Mouse (Mus musculus) olfactory bulb, adult 2 months (tissue): ENCODE measurements around the gene Dok5. TPM values are rescaled to one million over a fixed set of nuclear protein-coding genes. Genes with fewer than 3 reads are reported as not detected.
A peak's percentile ranks its signal among the peaks of the same experiment; 100 is the strongest.

Experiments used
- H3K27ac ChIP-seq: fragments of 200-500 bp; 2 replicates; pipeline ENCODE4 v1.5.1; 2012; ENCODE audit warnings: low read depth, low read length; ENCODE audit not compliant: insufficient read depth
- H3K4me1 ChIP-seq: fragments of 200-500 bp; 2 replicates; pipeline ENCODE4 v1.6.1; 2012; ENCODE audit warnings: low read length; ENCODE audit not compliant: control insufficient read depth, insufficient read depth
- H3K4me3 ChIP-seq: fragments of 200-500 bp; 2 replicates; pipeline ENCODE4 v1.5.1; 2012; ENCODE audit warnings: mild to moderate bottlenecking, low read depth, low read length, moderate library complexity; ENCODE audit not compliant: insufficient read depth
- CTCF ChIP-seq: fragments of 200-500 bp; IDR thresholded peaks from 2 replicates; pipeline ENCODE4 v1.5.1; 2012; ENCODE audit warnings: low read depth, mild to moderate bottlenecking, low read length, moderate library complexity; ENCODE audit not compliant: insufficient read depth
- POLR2A ChIP-seq: fragments of 200-500 bp; IDR thresholded peaks from 2 replicates; pipeline ENCODE4 v1.6.1; 2012; ENCODE audit warnings: mild to moderate bottlenecking, low read depth, low read length, moderate library complexity; ENCODE audit not compliant: insufficient read depth
- WGBS: fragments of 180-500 bp; shearing (Covaris S2); methylation state at CpG from one replicate; pipeline ENCODE4 v1.1.7; 2018; 5-methylcytosine and 5-hydroxymethylcytosine counted together
- polyA plus RNA-seq: library from polyadenylated mRNA; stranded (reverse); fragments of >200 nt; gene quantifications from 2 replicates; pipeline ENCODE4 v1.2.4, GENCODE M21; 2012; ENCODE audit warnings: low replicate concordance; ENCODE audit not compliant: missing spikeins, insufficient read depth, insufficient read length

Dok5 gene
- polyA plus RNA-seq: not detected in 2 replicates

- TF ChIP-seq CTCF (no peak), POLR2A (no peak)
- 2% methylated on average over 53 of the region's 53 CpGs for WGBS
- H3K27ac ChIP-seq: no peak within 1 kb of the TSS
- peaks cover 5% of the 10 kb centered on the region; the same call in 1 of the 2 replicates for H3K4me1 ChIP-seq
- H3K4me3 ChIP-seq: peak within 1 kb of the TSS; percentile 48
These were observed at the start of gene Dok5 for GRCm38 (mm10) chr2:170731632-170732561. TSS of gene Dok5 (plus strand) at chr2:170731807.

DNA sequence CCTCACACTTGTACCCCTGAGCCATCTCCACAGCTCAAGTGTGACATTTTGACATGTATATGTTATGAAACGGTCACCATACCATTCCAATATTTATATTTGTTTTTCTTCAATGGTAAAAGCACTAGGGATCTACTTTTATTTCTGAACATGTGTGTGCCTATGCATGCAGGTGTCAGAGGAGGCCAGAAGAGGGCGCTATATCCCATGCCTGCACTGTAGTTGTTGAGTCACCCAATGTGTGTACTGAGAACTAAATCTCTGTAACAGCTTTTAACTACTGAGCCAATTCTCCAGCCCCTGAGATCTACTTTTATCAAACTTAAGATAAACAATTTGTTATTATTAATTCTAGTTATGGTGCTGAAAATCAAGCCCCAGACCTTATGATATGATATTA is 48.2 kb upstream of the Dok5 start:
- Histone ChIP-seq H3K27ac (no peak overlapping the region), H3K4me1 (no peaks in the 10 kb centered on the region), H3K4me3 (no peak overlapping the region)
- no peak for TF ChIP-seq CTCF
- no peak for TF ChIP-seq POLR2A
- 85% methylated on average over 2 of the region's 2 CpGs for WGBS

DNA sequence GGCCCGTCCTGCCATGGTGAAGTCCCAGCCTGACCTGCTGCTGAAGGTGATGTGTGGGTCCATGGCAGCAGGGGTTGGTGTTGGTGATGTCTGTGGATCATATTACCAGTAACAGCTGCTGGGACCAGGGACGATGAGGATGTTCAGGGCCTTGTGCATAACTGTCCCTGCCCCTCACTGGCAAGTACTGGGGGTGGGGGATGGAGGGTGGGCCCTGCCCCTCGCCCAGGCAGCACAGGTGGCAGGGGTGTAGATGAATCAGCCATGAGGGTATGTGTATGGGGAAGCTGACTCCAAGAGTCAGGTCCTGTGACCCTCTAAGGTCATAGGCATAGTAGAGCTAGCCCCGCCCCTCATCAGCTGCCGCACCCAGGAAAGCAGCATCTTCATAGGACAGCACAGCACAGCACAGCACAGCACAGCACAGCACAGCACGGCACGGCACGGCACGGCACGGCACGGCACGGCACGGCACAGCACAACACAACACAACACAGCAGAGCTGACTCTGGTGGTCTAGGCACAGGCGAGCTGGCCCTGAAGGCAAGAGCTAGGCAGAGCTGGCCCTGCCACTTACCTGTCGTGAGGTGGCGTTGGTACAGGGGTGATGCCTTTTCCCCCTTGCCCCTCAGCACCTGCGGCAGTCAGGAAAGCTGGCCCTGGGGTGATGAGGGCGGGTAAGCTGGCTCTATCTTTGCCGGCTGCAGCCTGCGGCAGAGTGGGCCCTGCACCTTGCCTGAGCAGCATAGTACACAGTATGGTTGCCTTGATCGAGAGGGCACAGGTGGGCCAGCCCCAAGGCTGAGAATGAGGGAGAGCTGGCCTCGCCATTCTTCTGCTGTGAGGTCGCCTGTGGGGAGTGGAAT is 36.3 kb upstream of the Dok5 start:
- 93% methylated on average over 23 of the region's 23 CpGs for WGBS
- H3K4me1 ChIP-seq: 0 out of 2 replicates have a peak, but pooled peaks cover 3% of the 10 kb centered on the region
- TF ChIP-seq CTCF: no peak
- H3K27ac ChIP-seq: no peak overlapping the region
- H3K4me3 ChIP-seq: no peak overlapping the region

DNA sequence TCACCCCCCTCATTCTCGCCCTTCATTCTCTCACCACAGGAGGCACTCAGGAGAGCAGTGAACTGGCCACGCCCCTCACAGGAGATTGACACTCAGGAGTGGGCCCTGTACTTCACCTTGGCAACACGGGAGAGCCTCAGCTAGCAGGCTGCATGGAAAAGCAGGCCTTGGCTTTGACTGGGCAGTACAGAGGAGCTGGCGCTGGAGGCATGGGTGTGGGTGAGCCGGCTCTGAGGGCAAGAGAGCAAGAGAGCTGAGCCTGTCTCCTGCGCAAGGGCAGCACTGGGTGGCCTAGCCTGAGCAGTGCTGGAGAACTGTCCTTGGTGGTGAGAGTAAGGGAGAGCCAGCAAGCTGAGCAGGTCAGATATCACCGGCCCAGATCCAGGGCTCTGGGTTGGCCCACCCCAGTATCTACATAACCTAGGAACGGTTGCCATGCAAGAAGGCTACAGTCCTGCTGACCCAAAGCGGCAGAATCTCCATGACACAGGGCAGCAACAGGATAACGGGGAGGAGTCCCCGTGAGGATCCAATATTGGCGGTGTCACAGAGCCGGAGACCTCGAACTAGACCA is 35.6 kb upstream of the Dok5 start:
- Histone ChIP-seq H3K4me3 (no peak overlapping the region), H3K27ac (no peak overlapping the region), H3K4me1 (0 out of 2 replicates have a peak, but pooled peaks cover 3% of the 10 kb centered on the region)
- TF ChIP-seq POLR2A (no peak), CTCF (no peak)
- 84% methylated on average over 14 of the region's 14 CpGs for WGBS

DNA sequence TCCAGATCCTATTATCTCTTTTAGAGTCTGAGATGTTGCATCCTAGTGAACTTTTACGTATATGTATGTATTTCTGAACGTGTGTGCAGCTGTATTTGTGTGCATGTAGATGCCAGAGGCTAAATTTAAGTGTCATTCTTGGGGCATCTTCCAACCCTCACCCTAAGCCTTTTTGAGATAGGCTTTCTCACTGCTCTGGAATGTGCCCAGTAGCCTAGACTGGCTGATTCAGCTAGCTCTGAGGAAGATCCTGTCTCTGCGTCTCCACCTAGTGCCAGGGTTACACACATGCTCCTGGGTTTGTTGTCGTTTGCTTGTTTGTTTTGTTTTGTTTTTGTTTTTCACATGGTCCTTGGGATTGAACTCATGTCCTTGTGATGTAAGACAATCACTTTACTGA is 31.1 kb upstream of the Dok5 start:
- H3K27ac ChIP-seq: no peak overlapping the region
- TF ChIP-seq CTCF (no peak), POLR2A (no peak)
- WGBS: 84% methylated on average over 4 of the region's 4 CpGs
- H3K4me3 ChIP-seq: no peak overlapping the region
- H3K4me1 ChIP-seq: 0 out of 2 replicates have a peak, but pooled peaks cover 3% of the 10 kb centered on the region

GRCm38 (mm10) chr2:170706488-170706887 is 25.1 kb upstream of the Dok5 start:
- Histone ChIP-seq H3K4me1 (no peaks in the 10 kb centered on the region), H3K27ac (no peak overlapping the region), H3K4me3 (no peak overlapping the region)
- WGBS: 97% methylated on average over 4 of the region's 4 CpGs
- TF ChIP-seq CTCF (no peak), POLR2A (no peak)

- H3K4me1 ChIP-seq: no peaks in the 10 kb centered on the region
- H3K27ac ChIP-seq: no peak overlapping the region
- TF ChIP-seq CTCF (no peak), POLR2A (no peak)
- WGBS: 89% methylated on average over 3 of the region's 3 CpGs
- H3K4me3 ChIP-seq: no peak overlapping the region
These were observed 23.9 kb upstream of the Dok5 start for GRCm38 (mm10) chr2:170707672-170708071.

GRCm38 (mm10) chr2:170708901-170709300 is 22.7 kb upstream of the Dok5 start:
- H3K4me3 ChIP-seq: no peak overlapping the region
- TF ChIP-seq CTCF: no peak
- TF ChIP-seq POLR2A: no peak
- 82% methylated on average over 9 of the region's 9 CpGs for WGBS
- no peak overlapping the region for H3K27ac ChIP-seq
- H3K4me1 ChIP-seq: no peaks in the 10 kb centered on the region
